Mouse (Mus musculus) kidney, embryonic 14.5 days (tissue): ENCODE data around the gene Pmfbp1. TPM values are rescaled to one million over a fixed set of nuclear protein-coding genes. Genes with fewer than 3 reads are reported as not detected.

Source experiments
- ATAC-seq: fragments of 200-750 bp; cut with Nextera tagmentation; 2 replicates; pipeline ENCODE4 v1.8.0; 2017; ENCODE audit warnings: moderate number of reproducible peaks, mild to moderate bottlenecking, moderate TSS enrichment, moderate library complexity; ENCODE audit not compliant: low FRiP score, low TSS enrichment
- H3K27ac ChIP-seq: fragments of 300-500 bp; sonication (generic); 2 replicates; pipeline ENCODE4 v1.5.1; 2014; ENCODE audit warnings: low read depth, mild to moderate bottlenecking, low read length, moderate library complexity, mixed read lengths
- H3K27me3 ChIP-seq: fragments of 300-500 bp; sonication (generic); 2 replicates; pipeline ENCODE4 v1.6.1; 2014; ENCODE audit warnings: mild to moderate bottlenecking, low read length; ENCODE audit not compliant: control insufficient read depth, insufficient read depth
- H3K36me3 ChIP-seq: fragments of 300-500 bp; sonication (generic); 2 replicates; pipeline ENCODE4 v1.6.1; 2014; ENCODE audit warnings: low read length, mixed read lengths; ENCODE audit not compliant: control insufficient read depth, insufficient read depth
- H3K4me1 ChIP-seq: fragments of 300-500 bp; sonication (generic); 2 replicates; pipeline ENCODE4 v1.6.1; 2014; ENCODE audit warnings: low read length, mixed read lengths; ENCODE audit not compliant: control insufficient read depth, insufficient read depth
- H3K4me2 ChIP-seq: fragments of 300-500 bp; sonication (generic); replicated peaks from 2 replicates; pipeline ENCODE4 v1.6.1; 2014; ENCODE audit warnings: low read depth, mild to moderate bottlenecking, low read length
- H3K4me3 ChIP-seq: fragments of 300-500 bp; sonication (generic); 2 replicates; pipeline ENCODE4 v1.5.1; 2014; ENCODE audit warnings: mild to moderate bottlenecking, low read length
- H3K9ac ChIP-seq: fragments of 300-500 bp; sonication (generic); 2 replicates; pipeline ENCODE4 v1.6.1; 2014; ENCODE audit warnings: low read depth, mild to moderate bottlenecking, low read length, moderate library complexity
- H3K9me3 ChIP-seq: fragments of 300-500 bp; sonication (generic); 2 replicates; pipeline ENCODE4 v1.6.1; 2016; ENCODE audit warnings: low read length; ENCODE audit not compliant: control insufficient read depth
- WGBS: fragments of 180-500 bp; shearing (Covaris S2); extraction: QIAGEN DNeasy Blood & Tissue Kit; methylation state at CpG from one replicate; pipeline ENCODE4 v1.1.7; 2014; 5-methylcytosine and 5-hydroxymethylcytosine counted together
- polyA plus RNA-seq: library from polyadenylated mRNA; unstranded; fragments of >200 nt; fragmentation: Nextera tagmentation; extraction: Ambion mirVana; gene quantifications from 2 replicates; pipeline ENCODE4 v1.2.1, GENCODE M21; 2014

Gene Pmfbp1
- polyA plus RNA-seq, 1 experiment from 2014 or later, result 0.12 TPM

GRCm38 (mm10) chr8:109535140-109535990 lies 41.5 kb downstream of the Pmfbp1 start:
- WGBS, result 88% methylated on average over 19 of the region's 19 CpGs
- H3K27ac ChIP-seq, result no peak overlapping the region
- H3K27me3 ChIP-seq, result no peaks in the 10 kb centered on the region
- no peak overlapping the region for H3K9ac ChIP-seq
- no peak overlapping the region for H3K4me2 ChIP-seq
- no peak overlapping the region for H3K4me3 ChIP-seq
- H3K4me1 ChIP-seq, result no peaks in the 10 kb centered on the region
- no peaks in the 10 kb centered on the region for H3K9me3 ChIP-seq
- no peak for ATAC-seq
- no peaks in the 10 kb centered on the region for H3K36me3 ChIP-seq

GRCm38 (mm10) chr8:109536703-109537102 lies 42.9 kb downstream of the Pmfbp1 start:
- H3K4me2 ChIP-seq, result no peak overlapping the region; the same call in 1 of the 2 replicates
- ATAC-seq, result peak; percentile 68; the same call in 1 of the 2 replicates
- WGBS, result 2% methylated on average over 5 of the region's 5 CpGs
- H3K9ac ChIP-seq, result peak overlapping the region; percentile 23; the same call in 1 of the 2 replicates
- H3K27me3 ChIP-seq, result no peaks in the 10 kb centered on the region
- no peaks in the 10 kb centered on the region for H3K9me3 ChIP-seq
- H3K4me3 ChIP-seq, result no peak overlapping the region
- H3K4me1 ChIP-seq, result no peaks in the 10 kb centered on the region
- H3K36me3 ChIP-seq, result no peaks in the 10 kb centered on the region
- no peak overlapping the region for H3K27ac ChIP-seq

- WGBS, result 82% methylated on average over 5 of the region's 5 CpGs
- Histone ChIP-seq H3K36me3 (peaks cover 4% of the 10 kb centered on the region), H3K4me2 (no peak overlapping the region), H3K27me3 (no peaks in the 10 kb centered on the region), H3K9ac (no peak overlapping the region), H3K4me3 (no peak overlapping the region), H3K4me1 (no peaks in the 10 kb centered on the region), H3K9me3 (no peaks in the 10 kb centered on the region), H3K27ac (no peak overlapping the region)
- ATAC-seq, result no peak
Observed at GRCm38 (mm10) chr8:109542165-109542564, 48.3 kb downstream of the Pmfbp1 start.

- 72% methylated on average over 8 of the region's 8 CpGs for WGBS
- ATAC-seq, result no peak
- no peaks in the 10 kb centered on the region for H3K4me1 ChIP-seq
- H3K4me2 ChIP-seq, result no peak overlapping the region
- H3K9me3 ChIP-seq, result no peaks in the 10 kb centered on the region
- no peak overlapping the region for H3K9ac ChIP-seq
- no peaks in the 10 kb centered on the region for H3K27me3 ChIP-seq
- no peak overlapping the region for H3K4me3 ChIP-seq
- peaks cover 12% of the 10 kb centered on the region for H3K36me3 ChIP-seq
- no peak overlapping the region for H3K27ac ChIP-seq
Observed at GRCm38 (mm10) chr8:109542748-109543519, 49.1 kb downstream of the Pmfbp1 start.

GRCm38 (mm10) chr8:109544049-109544448 lies 50.2 kb downstream of the Pmfbp1 start:
- no peaks in the 10 kb centered on the region for H3K4me1 ChIP-seq
- H3K9me3 ChIP-seq, result no peaks in the 10 kb centered on the region
- H3K4me3 ChIP-seq, result no peak overlapping the region
- no peak overlapping the region for H3K4me2 ChIP-seq
- no peak overlapping the region for H3K27ac ChIP-seq
- no peak for ATAC-seq
- no peak overlapping the region for H3K9ac ChIP-seq
- 44% methylated on average over 3 of the region's 3 CpGs for WGBS
- no peaks in the 10 kb centered on the region for H3K27me3 ChIP-seq
- H3K36me3 ChIP-seq, result peaks cover 22% of the 10 kb centered on the region

GRCm38 (mm10) chr8:109551663-109552062 lies 57.8 kb downstream of the Pmfbp1 start:
- Histone ChIP-seq H3K4me1 (no peaks in the 10 kb centered on the region), H3K4me3 (no peak overlapping the region), H3K9me3 (no peaks in the 10 kb centered on the region), H3K9ac (no peak overlapping the region), H3K4me2 (no peak overlapping the region), H3K27me3 (no peaks in the 10 kb centered on the region), H3K27ac (no peak overlapping the region), H3K36me3 (peaks cover 96% of the 10 kb centered on the region)
- 39% methylated on average over 3 of the region's 3 CpGs for WGBS
- no peak for ATAC-seq

GRCm38 (mm10) chr8:109563881-109564280 lies 70.1 kb downstream of the Pmfbp1 start:
- 87% methylated on average over 2 of the region's 2 CpGs for WGBS
- Histone ChIP-seq H3K4me2 (peak overlapping the region; percentile 90; the same call in 1 of the 2 replicates), H3K36me3 (peaks cover 38% of the 10 kb centered on the region), H3K9ac (no peak overlapping the region), H3K4me3 (peak overlapping the region; percentile 98; the same call in 1 of the 2 replicates), H3K4me1 (peaks cover 12% of the 10 kb centered on the region; the same call in 1 of the 2 replicates), H3K27me3 (no peaks in the 10 kb centered on the region), H3K9me3 (no peaks in the 10 kb centered on the region), H3K27ac (no peak overlapping the region)
- ATAC-seq, result no peak

- no peaks in the 10 kb centered on the region for H3K27me3 ChIP-seq
- ATAC-seq, result no peak
- WGBS, result 5% methylated on average over 10 of the region's 10 CpGs
- peak overlapping the region; percentile 98 for H3K4me3 ChIP-seq
- H3K27ac ChIP-seq, result peak overlapping the region; percentile 87; the same call in 1 of the 2 replicates
- peak overlapping the region; percentile 90 for H3K4me2 ChIP-seq
- H3K36me3 ChIP-seq, result peaks cover 34% of the 10 kb centered on the region
- no peaks in the 10 kb centered on the region for H3K9me3 ChIP-seq
- H3K4me1 ChIP-seq, result peaks cover 12% of the 10 kb centered on the region; the same call in 1 of the 2 replicates
- H3K9ac ChIP-seq, result peak overlapping the region; percentile 92
Observed at GRCm38 (mm10) chr8:109564766-109565165, 70.9 kb downstream of the Pmfbp1 start.
